Mouse (Mus musculus): Measurements from ENCODE around the gene Psmb6. TPM values are rescaled to one million over a fixed set of nuclear protein-coding genes. Genes with fewer than 3 reads are reported as not detected.
"Not testable (repeated sequence)": the region's sequence is repeated elsewhere in the genome, so short reads cannot be mapped to it uniquely, and the experiment has no call there.

The Psmb6 gene
- total RNA-seq, 2 experiments from 2014 or later = 40.2 to 52.0 TPM

- ATAC-seq (replicated peaks; ENCODE audit: low FRiP score, poor library complexity, severe bottlenecking) = no peak
These were observed 4.9 kb upstream of the Psmb6 start for GRCm38 (mm10) chr11:70520178-70520769.

DNA sequence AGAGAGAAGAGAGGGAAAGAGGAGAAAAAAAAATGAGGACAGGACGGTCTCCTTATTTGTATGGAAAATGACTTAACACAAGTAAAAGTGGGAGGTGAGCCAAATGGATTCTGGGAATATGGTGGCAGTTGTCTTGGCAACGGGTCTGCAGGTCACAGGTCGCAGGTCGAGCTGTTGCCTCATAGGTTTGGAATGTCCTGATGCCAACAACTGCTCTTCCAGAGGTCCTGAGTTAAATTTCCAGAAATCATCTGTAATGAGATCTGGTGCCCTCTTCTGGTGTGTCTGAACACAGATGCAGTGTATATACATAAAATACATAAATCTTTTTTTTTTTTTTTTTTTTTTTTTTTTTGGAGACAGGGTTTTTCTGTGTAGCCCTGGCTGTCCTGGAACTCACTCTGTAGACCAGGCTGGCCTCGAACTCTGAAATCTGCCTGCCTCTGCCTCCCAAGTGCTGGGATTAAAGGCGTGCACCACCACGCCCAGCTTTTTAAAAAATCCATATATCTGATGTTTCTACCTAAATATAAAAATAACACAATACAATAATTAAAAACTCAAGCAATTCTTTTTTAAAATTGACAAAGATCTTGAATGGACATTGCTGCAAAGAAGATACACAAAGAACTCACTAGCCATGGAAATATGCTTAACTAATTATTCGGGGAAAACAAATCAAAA is 1.7 kb upstream of the Psmb6 start:
- not testable (repeated sequence) for ATAC-seq (replicated peaks; ENCODE audit: low FRiP score, poor library complexity, severe bottlenecking)

- ATAC-seq (replicated peaks; ENCODE audit: low FRiP score, poor library complexity, severe bottlenecking) = peak; percentile 44
These were observed 385 bp upstream of the Psmb6 start for GRCm38 (mm10) chr11:70524782-70525181.

DNA sequence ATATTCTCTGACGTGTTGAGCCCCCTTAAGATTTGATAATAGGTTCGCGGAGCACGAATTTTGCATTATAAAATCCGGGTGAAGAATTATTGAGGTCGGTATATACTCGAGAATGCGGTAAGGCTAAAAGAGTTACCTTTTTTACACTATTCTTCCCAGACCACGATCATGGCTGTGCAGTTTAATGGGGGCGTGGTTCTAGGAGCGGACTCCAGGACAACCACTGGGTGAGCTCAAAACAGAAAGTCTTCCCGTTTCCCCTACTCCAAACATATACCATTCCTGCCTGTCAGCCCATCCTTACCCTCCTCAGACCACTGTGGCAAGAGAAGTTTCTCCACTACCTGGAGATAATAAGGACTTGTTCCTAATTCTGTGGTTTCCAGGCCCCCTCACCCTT is 559 bp downstream of the Psmb6 start:
- 0 out of 2 replicates have a peak, but pooled peaks have one; percentile 40 for ATAC-seq (replicated peaks; ENCODE audit: low FRiP score, poor library complexity, severe bottlenecking)

- no peak for ATAC-seq (replicated peaks; ENCODE audit: low FRiP score, poor library complexity, severe bottlenecking)
These were observed 1.0 kb downstream of the Psmb6 start for GRCm38 (mm10) chr11:70526211-70526610.

GRCm38 (mm10) chr11:70528610-70529009 is 3.4 kb downstream of the Psmb6 start:
- ATAC-seq (replicated peaks; ENCODE audit: low FRiP score, poor library complexity, severe bottlenecking) = no peak

GRCm38 (mm10) chr11:70531065-70531464 is 5.9 kb downstream of the Psmb6 start:
- ATAC-seq (replicated peaks; ENCODE audit: low FRiP score, poor library complexity, severe bottlenecking) = not testable (repeated sequence)

GRCm38 (mm10) chr11:70532839-70533238 is 7.7 kb downstream of the Psmb6 start, which contains the start of gene Gm40193:
TSS of gene Gm40193 (minus strand) at chr11:70532939.
- no peak for ATAC-seq (replicated peaks; ENCODE audit: low FRiP score, poor library complexity, severe bottlenecking)

DNA sequence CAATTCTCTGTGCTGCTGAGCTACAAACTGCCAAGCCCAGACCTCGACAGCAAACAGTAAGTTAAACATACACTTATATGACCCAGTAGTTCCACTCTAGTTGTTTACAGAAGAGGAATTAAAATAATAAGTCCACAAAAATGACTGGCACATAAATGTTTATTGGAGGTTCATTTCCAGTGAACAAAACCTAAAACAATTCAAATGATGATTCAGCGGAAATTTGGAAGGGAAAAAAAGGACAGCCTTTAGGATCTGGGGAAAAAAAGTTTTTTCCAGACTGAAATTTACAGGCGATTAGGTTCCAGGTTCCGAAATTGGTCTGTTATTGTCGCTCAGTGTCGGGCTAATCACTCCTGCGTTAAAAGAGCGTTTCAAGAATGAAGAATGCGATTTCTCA is 14.3 kb downstream of the Psmb6 start:
- ATAC-seq (replicated peaks; ENCODE audit: low FRiP score, poor library complexity, severe bottlenecking) = no peak

DNA sequence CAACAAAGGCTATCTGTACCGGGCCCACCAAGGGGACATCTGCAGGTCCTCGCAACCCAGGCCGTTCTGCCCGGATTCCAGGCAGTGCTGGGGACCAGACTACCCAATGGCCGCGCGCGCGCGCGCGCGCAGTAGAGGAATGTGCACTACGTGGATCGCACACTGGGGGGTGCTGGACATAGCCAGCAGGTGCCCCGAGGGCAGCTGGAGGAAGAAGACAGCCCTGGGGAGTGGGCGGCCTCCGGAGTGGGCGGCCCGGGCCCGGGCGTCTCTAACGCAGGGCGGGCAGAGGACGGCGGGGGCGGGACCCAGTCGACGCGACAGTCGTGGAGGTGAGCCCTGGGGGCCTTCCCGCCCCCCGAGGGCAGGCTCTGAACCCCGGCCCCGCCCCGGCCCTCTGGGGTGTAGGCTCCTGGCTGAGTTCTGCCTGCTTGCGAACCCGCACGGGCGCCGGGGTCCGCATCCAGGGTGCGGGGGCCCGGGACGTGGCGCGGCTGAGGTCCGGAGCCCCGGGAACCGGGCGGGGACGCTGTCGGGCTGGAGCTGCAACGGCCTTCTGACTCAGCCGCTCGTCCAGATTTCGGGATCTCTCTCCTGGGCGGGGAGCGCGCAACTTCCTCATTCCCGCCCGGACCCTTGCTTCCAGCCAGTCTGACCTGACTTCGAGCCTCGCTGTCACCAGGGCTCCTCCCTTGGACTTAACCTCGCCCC is 14.9 kb downstream of the Psmb6 start, which contains the start of gene Pld2:
Gene Pld2, plus strand, starts transcription at position 188 of the 711 bp plus-strand sequence.
- ATAC-seq (replicated peaks; ENCODE audit: low FRiP score, poor library complexity, severe bottlenecking) = peak; percentile 48; the same call in 1 of the 2 replicates

GRCm38 (mm10) chr11:70540928-70541327 is 15.8 kb downstream of the Psmb6 start:
- no peak for ATAC-seq (replicated peaks; ENCODE audit: low FRiP score, poor library complexity, severe bottlenecking)

- no peak for ATAC-seq (replicated peaks; ENCODE audit: low FRiP score, poor library complexity, severe bottlenecking)
These were observed 16.2 kb downstream of the Psmb6 start for GRCm38 (mm10) chr11:70541415-70541814.

DNA sequence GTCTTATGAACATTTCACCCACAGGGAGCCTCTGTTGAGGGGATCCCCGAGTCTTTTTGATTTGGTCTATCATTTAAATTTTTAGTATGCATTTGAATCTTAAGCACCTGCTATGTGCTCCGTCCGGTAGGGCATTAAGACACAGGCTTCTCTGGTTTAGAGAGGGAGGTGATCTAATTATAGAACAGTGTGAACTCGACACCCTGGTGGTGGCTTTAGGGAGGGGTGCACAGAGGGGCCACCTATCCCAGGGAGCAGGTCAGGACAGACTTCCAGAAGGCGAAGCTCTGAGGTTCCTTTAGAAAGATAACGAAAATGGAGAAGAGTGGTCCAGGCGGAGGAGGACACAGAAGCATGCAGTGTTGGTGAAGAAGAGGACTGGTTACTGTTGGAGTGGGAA is 19.3 kb downstream of the Psmb6 start:
- no peak for ATAC-seq (replicated peaks; ENCODE audit: low FRiP score, poor library complexity, severe bottlenecking)

DNA sequence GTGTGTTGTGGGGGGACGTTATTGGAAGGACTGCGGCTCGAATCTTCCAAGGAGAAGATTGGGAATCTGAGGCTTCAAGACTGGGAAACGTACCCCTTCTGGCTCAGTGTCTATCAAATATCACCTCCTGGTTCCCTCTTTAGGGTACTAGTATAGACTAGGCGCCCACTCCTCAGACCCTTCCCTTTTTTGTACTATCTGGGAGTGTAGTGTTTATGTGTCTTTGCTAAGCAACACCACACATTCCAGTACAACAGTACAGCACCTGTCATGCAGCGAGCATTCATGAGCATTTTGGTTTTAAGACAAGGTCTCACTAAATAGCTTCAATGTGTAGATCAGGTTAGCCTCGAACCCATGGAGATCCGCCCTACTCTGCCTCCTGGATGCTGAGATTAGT is 26.4 kb downstream of the Psmb6 start:
- ATAC-seq (replicated peaks; ENCODE audit: low FRiP score, poor library complexity, severe bottlenecking) = no peak

- ATAC-seq (replicated peaks; ENCODE audit: low FRiP score, poor library complexity, severe bottlenecking) = no peak
These were observed 28.8 kb downstream of the Psmb6 start for GRCm38 (mm10) chr11:70553940-70554339.

GRCm38 (mm10) chr11:70557545-70557944 is 32.4 kb downstream of the Psmb6 start:
- no peak for ATAC-seq (replicated peaks; ENCODE audit: low FRiP score, poor library complexity, severe bottlenecking)

DNA sequence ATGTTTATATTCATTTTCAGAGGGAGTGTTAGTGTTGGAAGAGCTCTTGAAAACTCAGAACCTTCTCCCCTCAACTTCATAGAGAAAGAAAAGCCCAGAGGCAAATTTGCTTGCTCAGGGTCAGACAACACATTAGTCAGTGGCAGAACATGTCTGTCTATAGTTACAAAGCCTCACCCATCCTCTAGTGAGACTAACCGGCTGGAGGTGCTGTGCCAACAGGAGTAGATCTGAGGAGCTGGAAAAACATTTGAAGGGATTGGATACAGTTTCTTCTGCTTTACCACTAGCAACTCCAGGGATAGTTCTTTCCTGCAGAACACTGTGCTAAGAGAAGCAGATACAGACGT is 36.7 kb downstream of the Psmb6 start:
- no peak for ATAC-seq (replicated peaks; ENCODE audit: low FRiP score, poor library complexity, severe bottlenecking)

DNA sequence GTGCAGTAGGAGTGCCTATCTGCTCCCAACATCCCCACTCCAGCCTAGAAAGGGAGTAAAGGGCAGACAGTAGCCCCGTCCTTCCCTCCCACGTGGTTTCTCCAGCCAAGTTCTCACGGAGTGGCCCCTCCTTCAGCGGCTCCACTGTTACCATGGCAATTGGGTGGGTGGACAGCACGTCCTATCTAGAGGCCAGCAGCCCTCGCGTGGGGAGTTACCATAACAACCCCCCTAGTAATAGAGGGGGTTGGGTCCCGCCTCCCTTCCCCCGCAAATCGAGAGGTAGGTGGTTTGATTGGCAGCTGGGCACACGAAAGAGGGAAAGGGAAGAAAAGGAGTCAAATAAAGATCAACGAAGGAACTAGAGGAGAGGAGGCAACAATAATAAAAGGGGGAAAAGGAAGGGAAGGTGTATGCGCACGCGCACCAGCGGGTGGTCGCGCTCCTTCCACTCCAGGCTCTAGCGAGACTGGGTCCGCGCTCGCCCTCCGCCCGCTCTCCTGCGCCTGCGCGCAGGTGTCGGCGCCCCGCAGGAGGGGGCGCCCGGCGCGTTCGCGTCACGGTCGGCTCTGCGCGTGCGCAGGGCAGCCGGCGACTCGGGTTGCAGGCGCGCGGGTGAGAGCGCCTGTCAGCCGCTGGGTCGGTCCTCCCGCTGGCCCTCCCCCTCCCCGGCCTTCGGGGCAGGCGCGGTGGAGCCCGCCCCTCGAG is 37.3 kb downstream of the Psmb6 start, which contains the start of gene Mink1:
Gene Mink1, plus strand, starts transcription at position 595 of the 708 bp plus-strand sequence.
- peak; percentile 63 for ATAC-seq (replicated peaks; ENCODE audit: low FRiP score, poor library complexity, severe bottlenecking)

GRCm38 (mm10) chr11:70562995-70563469 is 37.9 kb downstream of the Psmb6 start:
- no peak for ATAC-seq (replicated peaks; ENCODE audit: low FRiP score, poor library complexity, severe bottlenecking)

All from erythroid progenitor cell, adult 5-6 weeks (primary cell).